In genomic region chr13:97645107-97646020, GRCm38 (mm10) we compare ENCODE assay signal across 9 mouse cellular contexts.
A peak's percentile ranks its signal among the peaks of the same experiment; 100 is the strongest.
DNase-seq lines count a peak whose midpoint lies in the region; ATAC-seq and TF ChIP-seq lines count a peak whose summit lies in the region.
"Had no signal": no experiment of that assay in that cellular context is flagged by ENCODE, and none has a peak within 500 bp of the region (broad histone marks: within the 10 kb centered on the region; RNA-seq: fewer than 3 reads in every experiment).

No protein-coding gene starts in this region.

- TF ChIP-seq CTCF in kidney, postnatal 0 days (IDR thresholded peaks at IDR 0.05; ENCODE audit: low read depth), result no peak
- no peak for TF ChIP-seq CTCF in thymus, adult 2 months (IDR thresholded peaks at IDR 0.05; ENCODE audit: borderline replicate concordance, control insufficient read depth, extremely low read depth, insufficient read depth, low read length, poor library complexity)

- no peak overlapping the region for H3K4me3 ChIP-seq in kidney, postnatal 0 days (replicated peaks; ENCODE audit: low read depth, low read length)
- H3K4me3 ChIP-seq in thymus, adult 2 months (ENCODE audit: control insufficient read depth, insufficient read depth, low read length), result no peak overlapping the region
- H3K4me3 ChIP-seq: limb, embryonic 12.5 days had no signal

- no peak for TF ChIP-seq POLR2A in thymus, adult 2 months (IDR thresholded peaks at IDR 0.05; ENCODE audit: control insufficient read depth, extremely low read depth, insufficient read depth, low read length, poor library complexity)

- H3K9me3 ChIP-seq in kidney, postnatal 0 days (replicated peaks; ENCODE audit: low read length), result no peaks in the 10 kb centered on the region

- WGBS in kidney, postnatal 0 days, result 43% methylated on average over 15 of the region's 15 CpGs
- 40% methylated on average over 15 of the region's 15 CpGs for WGBS in thymus, adult 2 months

- ATAC-seq in erythroblast, adult 5-6 weeks (replicated peaks; ENCODE audit: low FRiP score, poor library complexity, severe bottlenecking), result peak; percentile 40; the same call in 1 of the 2 replicates
- no peak for ATAC-seq in kidney, postnatal 0 days (replicated peaks; ENCODE audit: low FRiP score, low read depth)

- H3K9ac ChIP-seq in kidney, postnatal 0 days (ENCODE audit: low read depth, low read length), result no peak overlapping the region
- H3K9ac ChIP-seq: limb, embryonic 12.5 days had no signal

- no peak overlapping the region for H3K27ac ChIP-seq in kidney, postnatal 0 days
- H3K27ac ChIP-seq in thymus, adult 2 months (ENCODE audit: control insufficient read depth, insufficient read depth, low read length), result no peak overlapping the region
- H3K27ac ChIP-seq: limb, embryonic 12.5 days had no signal

- no peaks in the 10 kb centered on the region for H3K27me3 ChIP-seq in kidney, postnatal 0 days (ENCODE audit: insufficient read depth, low read length)
- H3K27me3 ChIP-seq in thymus, adult 2 months (ENCODE audit: control insufficient read depth, insufficient read depth, low read length), result no peaks in the 10 kb centered on the region
- H3K27me3 ChIP-seq: limb, embryonic 12.5 days had no signal

- H3K36me3 ChIP-seq in kidney, postnatal 0 days (ENCODE audit: insufficient read depth, low read length), result no peaks in the 10 kb centered on the region
- H3K36me3 ChIP-seq in thymus, adult 2 months (ENCODE audit: control insufficient read depth, insufficient read depth, low read length), result no peaks in the 10 kb centered on the region
- H3K36me3 ChIP-seq: limb, embryonic 12.5 days had no signal

- no peak overlapping the region for H3K4me2 ChIP-seq in kidney, postnatal 0 days (ENCODE audit: low read length)
- H3K4me2 ChIP-seq: limb, embryonic 12.5 days had no signal

- peaks cover 3% of the 10 kb centered on the region; the same call in 1 of the 2 replicates for H3K4me1 ChIP-seq in kidney, postnatal 0 days (replicated peaks; ENCODE audit: insufficient read depth, low read length)
- peaks cover 5% of the 10 kb centered on the region for H3K4me1 ChIP-seq in thymus, adult 2 months (replicated peaks; ENCODE audit: control insufficient read depth, insufficient read depth, low read length)

- peak; percentile 18 for DNase-seq in urinary bladder, postnatal 14 days (ENCODE audit: low spot score)
- no peak for DNase-seq in urinary bladder, postnatal 10 days (ENCODE audit: low spot score)
- DNase-seq in kidney, postnatal 0 days (ENCODE audit: low spot score), result peak; percentile 63
- DNase-seq in thymus, adult 2 months, result peak; percentile 13
- DNase-seq in urinary bladder, postnatal 25 days (ENCODE audit: low spot score), result no peak
- DNase-seq in natural killer cell, adult 2 months (ENCODE audit: low spot score in 2 of 2), result no peak
- no peak for DNase-seq in right cerebral cortex, postnatal 25 days

Comparison
In these comparisons a context has a peak if more than half of its experiments do, and no peak if none do; other contexts are left out.
1. DNase-seq: peak in urinary bladder, postnatal 14 days (single experiment), kidney, postnatal 0 days (single experiment) and thymus, adult 2 months (single experiment); none in urinary bladder, postnatal 10 days (single experiment), urinary bladder, postnatal 25 days (single experiment), natural killer cell, adult 2 months (0 of 2) and right cerebral cortex, postnatal 25 days (single experiment).